Mouse (Mus musculus) kidney, embryonic 15.5 days (tissue): ENCODE data around the gene Kcnip2. TPM values are rescaled to one million over a fixed set of nuclear protein-coding genes. Genes with fewer than 3 reads are reported as not detected.

ENCODE experiments used
- ATAC-seq: fragments of 200-750 bp; cut with Nextera tagmentation; replicated peaks from 2 replicates; pipeline ENCODE4 v1.8.0; 2017; ENCODE audit warnings: moderate TSS enrichment; ENCODE audit not compliant: low FRiP score
- H3K27ac ChIP-seq: fragments of 300-500 bp; sonication (generic); 2 replicates; pipeline ENCODE4 v1.5.1; 2015; ENCODE audit warnings: mild to moderate bottlenecking, inconsistent platforms
- H3K27me3 ChIP-seq: fragments of 300-500 bp; sonication (generic); 2 replicates; pipeline ENCODE4 v1.6.1; 2015; ENCODE audit warnings: inconsistent platforms
- H3K36me3 ChIP-seq: fragments of 300-500 bp; sonication (generic); 2 replicates; pipeline ENCODE4 v1.6.1; 2015; ENCODE audit warnings: inconsistent platforms
- H3K4me1 ChIP-seq: fragments of 300-500 bp; sonication (generic); 2 replicates; pipeline ENCODE4 v1.6.1; 2015; ENCODE audit warnings: inconsistent platforms
- H3K4me2 ChIP-seq: fragments of 300-500 bp; sonication (generic); 2 replicates; pipeline ENCODE4 v1.6.1; 2015; ENCODE audit warnings: moderate library complexity, mild to moderate bottlenecking, inconsistent platforms
- H3K4me3 ChIP-seq: fragments of 300-500 bp; sonication (generic); replicated peaks from 2 replicates; pipeline ENCODE4 v1.5.1; 2015; ENCODE audit warnings: mild to moderate bottlenecking, inconsistent platforms
- H3K9ac ChIP-seq: fragments of 300-500 bp; sonication (generic); 2 replicates; pipeline ENCODE4 v1.6.1; 2015; ENCODE audit warnings: mild to moderate bottlenecking, inconsistent platforms
- H3K9me3 ChIP-seq: fragments of 300-500 bp; sonication (generic); replicated peaks from 2 replicates; pipeline ENCODE4 v1.6.1; 2016; ENCODE audit warnings: inconsistent platforms
- WGBS: fragments of 180-500 bp; shearing (Covaris S2); methylation state at CpG from one replicate; pipeline ENCODE4 v1.1.7; 2015; ENCODE audit warnings: mixed read lengths; 5-methylcytosine and 5-hydroxymethylcytosine counted together
- polyA plus RNA-seq: library from polyadenylated mRNA; unstranded; fragments of >200 nt; fragmentation: Nextera tagmentation; extraction: Ambion mirVana; gene quantifications from 2 replicates; pipeline ENCODE4 v1.2.1, GENCODE M21; 2015

Kcnip2 gene
- polyA plus RNA-seq, 1 experiment from 2014 or later = 2.2 TPM

- 0 out of 2 replicates have a peak, but pooled peaks have one; percentile 18 for ATAC-seq
- Histone ChIP-seq H3K9me3 (no peaks in the 10 kb centered on the region), H3K27me3 (peaks cover 91% of the 10 kb centered on the region), H3K4me1 (peaks cover 53% of the 10 kb centered on the region), H3K9ac (peak within 1 kb of the TSS; percentile 47), H3K4me3 (peak within 1 kb of the TSS; percentile 53), H3K36me3 (no peaks in the 10 kb centered on the region), H3K4me2 (peak within 1 kb of the TSS; percentile 93), H3K27ac (no peak within 1 kb of the TSS)
- WGBS = under 1% methylated on average over 49 of the region's 68 CpGs
Measured at GRCm38 (mm10) chr19:45742218-45742983, 73.5 kb downstream of the Kcnip2 start, which contains the start of gene Fgf8. Gene Fgf8 (minus strand): TSS chr19:45742915.

Other genes starting within 250 kb of the Kcnip2 start
- 6.3 and 6.7 TPM in 2 replicates for gene Fbxw4, start 155.7 kb downstream of the Kcnip2 start, polyA plus RNA-seq
- gene Fgf8, start 73.1 kb downstream of the Kcnip2 start, polyA plus RNA-seq = 17.8 and 20.3 TPM in 2 replicates
- gene Npm3, start 66.5 kb downstream of the Kcnip2 start, polyA plus RNA-seq = 20.8 and 28.5 TPM in 2 replicates
- gene Mgea5, start 32.2 kb downstream of the Kcnip2 start, polyA plus RNA-seq = 47.4 and 53.3 TPM in 2 replicates
- gene Armh3, start 182.4 kb upstream of the Kcnip2 start, polyA plus RNA-seq = 18.6 and 18.8 TPM in 2 replicates
- gene Hps6, start 187.4 kb upstream of the Kcnip2 start, polyA plus RNA-seq = 8.3 and 8.9 TPM in 2 replicates
- gene Pprc1, start 228.8 kb upstream of the Kcnip2 start, polyA plus RNA-seq = 33.3 and 44.6 TPM in 2 replicates
- gene Ldb1, start 229.2 kb upstream of the Kcnip2 start, polyA plus RNA-seq = 83.4 and 91.9 TPM in 2 replicates